ENCODE assay signal across 8 mouse cellular contexts in the genomic region with DNA sequence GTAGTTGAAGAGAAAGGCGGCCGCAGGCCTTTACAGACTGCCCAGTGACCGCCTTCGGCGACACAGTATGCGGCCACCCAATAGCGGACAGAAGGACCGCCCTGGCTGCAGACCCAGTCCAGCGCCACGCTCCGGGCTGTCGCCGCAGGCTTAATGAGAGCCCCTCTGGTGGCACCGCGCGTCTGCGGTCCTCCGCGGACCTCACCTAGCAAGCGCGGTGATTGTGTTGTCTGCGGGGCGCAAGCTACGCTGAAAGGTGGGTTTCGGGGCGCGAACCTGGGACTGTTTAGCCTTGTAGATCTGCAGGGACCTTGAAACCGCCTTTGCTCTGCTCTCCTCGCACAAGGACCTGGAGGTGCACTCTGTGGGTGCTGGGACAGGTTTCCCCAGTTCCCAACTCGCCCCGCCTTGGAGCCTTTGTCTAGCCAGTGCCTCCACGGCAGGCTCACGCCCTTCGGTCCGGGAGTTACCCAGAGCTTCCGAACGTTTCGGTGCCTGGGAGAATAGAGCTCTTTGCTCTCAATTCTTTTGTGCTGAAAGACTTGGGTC. TPM values are rescaled to one million over a fixed set of nuclear protein-coding genes. Genes with fewer than 3 reads are reported as not detected.
A peak's percentile ranks its signal among the peaks of the same experiment; 100 is the strongest.
DNase-seq lines count a peak whose midpoint lies in the region; ATAC-seq and TF ChIP-seq lines count a peak whose summit lies in the region.

No protein-coding gene starts in this region.

- H3K4me1 ChIP-seq in kidney, adult 2 months (ENCODE audit: control insufficient read depth, insufficient read depth, low read length) = no peaks in the 10 kb centered on the region
- H3K4me1 ChIP-seq in embryonic facial prominence, embryonic 12.5 days = peaks cover 22% of the 10 kb centered on the region
- peaks cover 26% of the 10 kb centered on the region for H3K4me1 ChIP-seq in limb, embryonic 15.5 days
- H3K4me1 ChIP-seq in midbrain, embryonic 15.5 days = peaks cover 14% of the 10 kb centered on the region

- H3K9ac ChIP-seq in embryonic facial prominence, embryonic 12.5 days = peak overlapping the region; percentile 55
- H3K9ac ChIP-seq in limb, embryonic 15.5 days = peak overlapping the region; percentile 37; the same call in 1 of the 2 replicates
- peak overlapping the region; percentile 28; the same call in 1 of the 2 replicates for H3K9ac ChIP-seq in midbrain, embryonic 15.5 days

- peak; percentile 22 for DNase-seq in kidney, adult 2 months
- DNase-seq in kidney, adult 8-10 months = no peak
- DNase-seq in heart, postnatal 4 days = peak; percentile 43
- DNase-seq in yolk sac, embryonic 10.5 days (ENCODE audit: low spot score) = peak; percentile 20
- no peak for DNase-seq in layer of hippocampus, adult 9-10 months (ENCODE audit: low spot score)

- ATAC-seq in embryonic facial prominence, embryonic 12.5 days (ENCODE audit: insufficient number of reproducible peaks, insufficient read depth, low FRiP score, low TSS enrichment) = no peak
- ATAC-seq in limb, embryonic 15.5 days (ENCODE audit: insufficient number of reproducible peaks, low FRiP score, low TSS enrichment, low read depth) = peak; percentile 30; the same call in 1 of the 2 replicates
- ATAC-seq in midbrain, embryonic 15.5 days (replicated peaks) = 0 out of 2 replicates have a peak, but pooled peaks have one; percentile 42

- WGBS in kidney, adult 2 months = 6% methylated on average over 38 of the region's 38 CpGs
- WGBS in embryonic facial prominence, embryonic 12.5 days = 2% methylated on average over 38 of the region's 38 CpGs
- 3% methylated on average over 38 of the region's 38 CpGs for WGBS in limb, embryonic 15.5 days
- WGBS in midbrain, embryonic 15.5 days = 1% methylated on average over 38 of the region's 38 CpGs

- H3K36me3 ChIP-seq in kidney, adult 2 months (ENCODE audit: control insufficient read depth, insufficient read depth, low read length) = no peaks in the 10 kb centered on the region
- no peaks in the 10 kb centered on the region; the same call in 1 of the 2 replicates for H3K36me3 ChIP-seq in embryonic facial prominence, embryonic 12.5 days
- H3K36me3 ChIP-seq in limb, embryonic 15.5 days = peaks cover 10% of the 10 kb centered on the region
- no peaks in the 10 kb centered on the region for H3K36me3 ChIP-seq in midbrain, embryonic 15.5 days (replicated peaks)

- H3K4me2 ChIP-seq in embryonic facial prominence, embryonic 12.5 days (replicated peaks) = peak overlapping the region; percentile 88
- H3K4me2 ChIP-seq in limb, embryonic 15.5 days = peak overlapping the region; percentile 78
- peak overlapping the region; percentile 56 for H3K4me2 ChIP-seq in midbrain, embryonic 15.5 days

- TF ChIP-seq CTCF in kidney, adult 2 months (conservative IDR thresholded peaks at IDR 0.05; ENCODE audit: insufficient read depth, insufficient read length, low read depth, low read length) = no peak

- no peak for TF ChIP-seq POLR2A in kidney, adult 2 months (IDR thresholded peaks at IDR 0.05; ENCODE audit: low read depth, low read length)

- H3K27ac ChIP-seq in kidney, adult 2 months (ENCODE audit: insufficient read depth, low read depth, low read length) = no peak overlapping the region
- no peak overlapping the region for H3K27ac ChIP-seq in embryonic facial prominence, embryonic 12.5 days
- H3K27ac ChIP-seq in limb, embryonic 15.5 days = peak overlapping the region; percentile 59; the same call in 1 of the 2 replicates
- no peak overlapping the region for H3K27ac ChIP-seq in midbrain, embryonic 15.5 days

- peak overlapping the region; percentile 41 for H3K4me3 ChIP-seq in kidney, adult 2 months (ENCODE audit: insufficient read depth, low read depth, low read length)
- peak overlapping the region; percentile 37 for H3K4me3 ChIP-seq in embryonic facial prominence, embryonic 12.5 days
- peak overlapping the region; percentile 41 for H3K4me3 ChIP-seq in limb, embryonic 15.5 days
- peak overlapping the region; percentile 32 for H3K4me3 ChIP-seq in midbrain, embryonic 15.5 days

- H3K9me3 ChIP-seq in embryonic facial prominence, embryonic 12.5 days = no peaks in the 10 kb centered on the region
- H3K9me3 ChIP-seq in limb, embryonic 15.5 days = no peaks in the 10 kb centered on the region
- H3K9me3 ChIP-seq in midbrain, embryonic 15.5 days = no peaks in the 10 kb centered on the region

- no peaks in the 10 kb centered on the region for H3K27me3 ChIP-seq in kidney, adult 2 months (replicated peaks; ENCODE audit: control insufficient read depth, insufficient read depth, low read length)
- H3K27me3 ChIP-seq in embryonic facial prominence, embryonic 12.5 days = peaks cover 29% of the 10 kb centered on the region
- H3K27me3 ChIP-seq in limb, embryonic 15.5 days = peaks cover 22% of the 10 kb centered on the region
- H3K27me3 ChIP-seq in midbrain, embryonic 15.5 days (replicated peaks) = peaks cover 24% of the 10 kb centered on the region

RNA-seq across cellular contexts. Expression of a gene that starts 18.9 kb away (rescaled TPM):
- polyA plus RNA-seq in kidney, adult 2 months (2012; rRNA removed) = 16.1 and 17.9 TPM in 2 replicates
- 38.4 TPM in 2 replicates for polyA plus RNA-seq in embryonic facial prominence, embryonic 12.5 days (2016; fragmentation: Nextera tagmentation; extraction: Ambion mirVana)
- total RNA-seq in heart, postnatal 4 days (2021) = 10 to 100 TPM; 12.6 to 12.7 TPM
- 43.6 and 47.8 TPM in 2 replicates for polyA plus RNA-seq in limb, embryonic 15.5 days (2015; fragmentation: Nextera tagmentation; extraction: Ambion mirVana)
- 69.5 and 70.7 TPM in 2 replicates for polyA plus RNA-seq in midbrain, embryonic 15.5 days (2015; fragmentation: Nextera tagmentation; extraction: Ambion mirVana)

RNA-seq across cellular contexts. Expression of a gene that starts 36.1 kb away (rescaled TPM):
- polyA plus RNA-seq in kidney, adult 2 months (2012; rRNA removed) = 0.11 TPM in 1 of 2 replicates, not detected in the other
- polyA plus RNA-seq in embryonic facial prominence, embryonic 12.5 days (2016; fragmentation: Nextera tagmentation; extraction: Ambion mirVana) = 0.12 TPM in 1 of 2 replicates, not detected in the other
- total RNA-seq in heart, postnatal 4 days (2021) = not detected
- 0.10 TPM in 1 of 2 replicates, not detected in the other for polyA plus RNA-seq in limb, embryonic 15.5 days (2015; fragmentation: Nextera tagmentation; extraction: Ambion mirVana)
- polyA plus RNA-seq in midbrain, embryonic 15.5 days (2015; fragmentation: Nextera tagmentation; extraction: Ambion mirVana) = not detected in 2 replicates

RNA-seq across cellular contexts. Expression of a gene that starts 46.6 kb away (rescaled TPM):
- 6.1 and 6.2 TPM in 2 replicates for polyA plus RNA-seq in kidney, adult 2 months (2012; rRNA removed)
- polyA plus RNA-seq in embryonic facial prominence, embryonic 12.5 days (2016; fragmentation: Nextera tagmentation; extraction: Ambion mirVana) = 99.5 and 100 TPM in 2 replicates
- 10 to 100 TPM; 27.8 to 28.6 TPM for total RNA-seq in heart, postnatal 4 days (2021)
- 63.9 and 80.8 TPM in 2 replicates for polyA plus RNA-seq in limb, embryonic 15.5 days (2015; fragmentation: Nextera tagmentation; extraction: Ambion mirVana)
- 83.9 and 87.1 TPM in 2 replicates for polyA plus RNA-seq in midbrain, embryonic 15.5 days (2015; fragmentation: Nextera tagmentation; extraction: Ambion mirVana)

RNA-seq across cellular contexts. Expression of a gene that starts 58.1 kb away (rescaled TPM):
- polyA plus RNA-seq in kidney, adult 2 months (2012; rRNA removed) = 8.1 and 9.6 TPM in 2 replicates
- polyA plus RNA-seq in embryonic facial prominence, embryonic 12.5 days (2016; fragmentation: Nextera tagmentation; extraction: Ambion mirVana) = 33.5 and 34.9 TPM in 2 replicates
- 10 to 100 TPM; 18.5 to 18.7 TPM for total RNA-seq in heart, postnatal 4 days (2021)
- polyA plus RNA-seq in limb, embryonic 15.5 days (2015; fragmentation: Nextera tagmentation; extraction: Ambion mirVana) = 22.1 and 25.9 TPM in 2 replicates
- 37.0 and 37.7 TPM in 2 replicates for polyA plus RNA-seq in midbrain, embryonic 15.5 days (2015; fragmentation: Nextera tagmentation; extraction: Ambion mirVana)

Comparison
In these comparisons a context has a peak if more than half of its experiments do, and no peak if none do; other contexts are left out.
1. DNase-seq: peak in kidney, adult 2 months (single experiment), heart, postnatal 4 days (single experiment) and yolk sac, embryonic 10.5 days (single experiment); none in kidney, adult 8-10 months (0 of 2) and layer of hippocampus, adult 9-10 months (single experiment).
2. Peak in every context shown above with its lines, with median percentiles within 50 percentile points of each other: H3K4me3 ChIP-seq, H3K4me2 ChIP-seq and H3K9ac ChIP-seq.